Mouse (Mus musculus) brain, embryonic 14.5 days (tissue): Measurements from ENCODE around the gene Ccne1. TPM values are rescaled to one million over a fixed set of nuclear protein-coding genes. Genes with fewer than 3 reads are reported as not detected.
"Not testable (repeated sequence)": the region's sequence is repeated elsewhere in the genome, so short reads cannot be mapped to it uniquely, and the experiment has no call there.

Experiments
- DNase-seq: peaks from one replicate; pipeline ENCODE4 v3.0.0-alpha.2; 2011; ENCODE audit warnings: low read depth
- CTCF ChIP-seq: fragments of 200-500 bp; IDR thresholded peaks from 2 replicates; pipeline ENCODE4 v1.5.1; 2012; ENCODE audit warnings: inconsistent platforms, mild to moderate bottlenecking, moderate library complexity, borderline replicate concordance; ENCODE audit not compliant: insufficient read depth, insufficient read length; ENCODE audit errors: extremely low read depth
- POLR2A ChIP-seq: fragments of 200-500 bp; IDR thresholded peaks from 2 replicates; pipeline ENCODE4 v1.6.1; 2012; ENCODE audit warnings: mild to moderate bottlenecking, inconsistent platforms, borderline replicate concordance; ENCODE audit not compliant: poor library complexity, insufficient read depth, insufficient read length, severe bottlenecking; ENCODE audit errors: extremely low read depth
- polyA plus RNA-seq: library from polyadenylated mRNA; depleted of rRNA; stranded (reverse); fragments of >200 nt; gene quantifications from 2 replicates; pipeline ENCODE4 v1.2.3, GENCODE M21; 2012

Gene Ccne1
- polyA plus RNA-seq, 1 experiment: 12.2 TPM

- DNase-seq: peak; percentile 53
- TF ChIP-seq CTCF (no peak), POLR2A (no peak)
Observed at GRCm38 (mm10) chr7:38125565-38126159, 18.3 kb upstream of the Ccne1 start.

- not testable (repeated sequence) for DNase-seq
Observed at GRCm38 (mm10) chr7:38124164-38124563, 16.8 kb upstream of the Ccne1 start.

- TF ChIP-seq CTCF: no peak
- TF ChIP-seq POLR2A: no peak
- DNase-seq: no peak
Observed at GRCm38 (mm10) chr7:38118594-38118993, 11.3 kb upstream of the Ccne1 start.

DNA sequence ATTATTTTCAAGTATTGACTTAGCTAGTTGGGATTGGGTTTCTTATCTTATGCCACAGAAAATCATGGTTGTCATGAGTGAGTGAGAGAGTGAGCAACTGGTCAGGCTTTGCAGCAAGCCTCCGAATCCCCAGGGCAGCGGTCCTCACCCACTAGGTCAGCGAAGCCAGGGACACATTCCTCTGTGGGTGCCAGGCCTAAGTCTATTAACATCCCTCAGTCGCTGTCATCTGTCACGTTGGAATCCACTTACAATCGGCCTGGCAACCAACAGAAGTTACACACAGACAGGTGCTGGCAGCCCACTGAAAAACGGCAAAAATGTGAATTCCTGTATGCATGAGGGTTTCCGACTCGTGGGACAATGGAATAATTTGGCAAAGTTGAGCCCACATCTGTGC is 5.1 kb upstream of the Ccne1 start:
- no peak for TF ChIP-seq CTCF
- no peak for TF ChIP-seq POLR2A
- DNase-seq: no peak

DNA sequence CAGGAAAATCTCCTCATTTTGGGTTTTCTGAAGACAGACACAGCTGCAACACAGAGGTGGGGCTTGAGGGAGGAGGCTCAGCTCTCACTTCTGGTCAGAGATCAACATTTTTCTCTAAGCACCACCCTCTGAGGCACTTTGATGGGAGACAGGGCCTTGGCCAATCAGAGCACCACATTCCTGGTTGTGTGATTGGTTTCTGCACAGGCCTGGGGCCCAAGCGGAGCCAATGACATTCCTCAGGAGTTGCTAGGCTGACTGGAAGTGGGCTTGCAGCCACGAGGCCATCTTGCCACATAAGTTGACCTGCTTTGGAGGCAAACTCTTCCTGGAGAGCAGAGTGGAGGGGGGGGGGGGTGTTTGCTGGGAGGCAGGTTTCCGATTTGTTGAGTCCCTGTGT is 4.7 kb upstream of the Ccne1 start:
- TF ChIP-seq POLR2A: no peak
- no peak for TF ChIP-seq CTCF
- peak; percentile 78 for DNase-seq

- TF ChIP-seq POLR2A (no peak), CTCF (no peak)
- no peak for DNase-seq
Observed at GRCm38 (mm10) chr7:38108260-38108632, 912 bp upstream of the Ccne1 start.

DNA sequence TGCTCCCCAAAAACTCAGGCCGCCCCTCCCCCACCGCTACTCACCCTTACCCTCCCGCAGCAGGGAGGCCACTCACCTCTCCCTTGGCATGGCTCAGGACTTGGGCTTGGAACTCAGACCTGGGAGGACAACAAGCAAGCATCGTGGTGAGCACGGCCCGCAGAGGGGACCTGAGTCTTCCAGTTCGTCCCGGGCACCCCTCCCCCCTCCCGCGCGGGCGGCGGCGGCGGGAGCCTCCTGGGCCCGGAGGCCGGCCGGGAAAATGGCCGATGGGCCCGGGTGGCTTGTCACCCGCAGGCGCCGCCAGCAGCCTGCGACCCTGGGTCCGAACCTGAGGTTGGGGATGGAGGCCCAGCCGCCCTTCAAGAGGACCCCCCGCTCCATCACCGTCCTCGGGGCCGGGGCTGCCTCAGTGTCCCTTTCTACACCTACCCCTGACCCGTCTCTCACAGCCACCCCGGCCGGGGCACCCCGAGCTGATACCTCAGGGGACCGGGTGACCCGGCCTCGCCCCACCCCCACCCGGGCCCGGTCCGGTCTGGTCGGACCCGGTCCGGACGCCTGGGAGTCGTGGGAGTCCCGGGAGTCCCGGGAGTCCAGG is 523 bp downstream of the Ccne1 start:
- peak; percentile 33 for DNase-seq
- TF ChIP-seq POLR2A: no peak
- no peak for TF ChIP-seq CTCF

DNA sequence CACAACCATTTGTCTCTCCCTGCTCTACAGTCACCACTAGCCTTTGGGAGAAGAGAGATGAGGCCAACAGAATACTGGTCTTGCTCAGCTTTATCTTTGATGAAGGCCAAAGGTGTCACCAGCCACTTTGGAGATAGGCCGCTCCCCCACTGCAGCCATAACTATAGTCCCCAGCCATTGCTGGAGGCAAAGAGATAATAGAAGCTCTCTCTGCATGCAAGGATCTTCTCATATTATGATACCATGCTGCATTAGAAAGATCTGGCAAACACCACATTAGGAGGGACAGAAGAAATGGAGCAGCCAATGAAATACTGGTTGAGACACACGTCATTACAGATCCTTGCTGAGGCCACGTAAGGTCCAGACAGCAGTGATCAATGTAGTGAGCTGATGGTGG is 2.0 kb downstream of the Ccne1 start:
- no peak for DNase-seq
- TF ChIP-seq POLR2A (no peak), CTCF (no peak)

DNA sequence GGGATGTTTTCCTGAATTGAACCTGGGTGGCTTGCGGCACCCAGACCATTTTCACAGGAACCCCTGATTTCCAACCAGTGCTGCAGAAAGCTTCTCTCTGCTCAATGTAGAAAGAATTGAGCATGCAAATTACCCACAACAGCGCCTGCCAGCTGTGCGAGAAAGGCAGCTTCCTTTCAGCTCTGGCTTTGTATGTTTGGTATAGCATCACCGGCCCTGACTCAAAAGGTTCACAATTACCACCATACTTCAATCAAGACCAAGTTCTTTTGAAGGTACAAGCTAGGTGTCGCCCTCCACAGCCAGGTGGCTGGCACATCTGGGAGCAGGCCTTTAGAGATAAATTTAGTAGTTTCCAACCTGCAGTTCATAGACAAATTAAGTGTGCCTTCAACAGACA is 3.2 kb downstream of the Ccne1 start:
- peak; percentile 22 for DNase-seq
- TF ChIP-seq CTCF (no peak), POLR2A (no peak)

DNA sequence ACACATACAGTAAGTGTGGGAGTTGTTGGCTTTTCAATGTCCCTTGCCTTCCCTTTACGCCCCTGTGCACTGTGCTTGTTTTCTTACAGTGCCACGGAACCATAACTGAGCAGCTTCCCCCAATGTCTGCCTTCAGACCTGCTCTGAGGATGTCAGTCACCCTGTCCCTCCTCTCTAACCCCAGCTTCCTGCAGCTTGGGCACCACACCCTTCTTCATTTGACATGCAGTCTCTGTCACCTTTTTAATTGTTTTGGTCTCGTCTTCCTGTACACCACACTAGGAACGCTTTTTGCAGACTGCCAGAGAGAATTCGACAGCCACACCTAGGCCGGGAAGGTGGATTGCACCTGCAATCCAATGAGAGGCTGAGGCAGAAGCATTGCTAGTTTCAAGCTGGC is 13.0 kb downstream of the Ccne1 start:
- no peak for DNase-seq
- TF ChIP-seq POLR2A (no peak), CTCF (no peak)

DNA sequence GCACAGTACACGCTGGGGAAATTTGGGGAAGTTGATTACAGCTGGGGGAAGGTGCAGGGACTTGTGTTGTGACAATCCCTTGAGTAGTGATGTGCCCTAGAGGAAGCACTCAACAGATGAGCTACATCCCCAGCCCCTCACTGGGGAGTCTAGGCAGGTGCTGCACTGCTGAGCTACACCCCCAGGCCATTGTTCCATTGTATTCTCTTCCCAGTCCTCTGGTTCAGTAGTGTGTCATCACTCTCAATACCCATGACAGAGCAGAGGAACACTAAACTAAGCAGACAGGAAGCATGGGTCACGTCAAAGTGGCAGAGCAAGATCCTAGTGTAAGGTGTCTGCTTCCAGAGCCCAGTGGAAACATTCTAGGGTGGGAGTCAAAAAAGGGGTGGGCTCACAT is 14.2 kb downstream of the Ccne1 start:
- no peak for TF ChIP-seq CTCF
- no peak for TF ChIP-seq POLR2A
- no peak for DNase-seq

DNA sequence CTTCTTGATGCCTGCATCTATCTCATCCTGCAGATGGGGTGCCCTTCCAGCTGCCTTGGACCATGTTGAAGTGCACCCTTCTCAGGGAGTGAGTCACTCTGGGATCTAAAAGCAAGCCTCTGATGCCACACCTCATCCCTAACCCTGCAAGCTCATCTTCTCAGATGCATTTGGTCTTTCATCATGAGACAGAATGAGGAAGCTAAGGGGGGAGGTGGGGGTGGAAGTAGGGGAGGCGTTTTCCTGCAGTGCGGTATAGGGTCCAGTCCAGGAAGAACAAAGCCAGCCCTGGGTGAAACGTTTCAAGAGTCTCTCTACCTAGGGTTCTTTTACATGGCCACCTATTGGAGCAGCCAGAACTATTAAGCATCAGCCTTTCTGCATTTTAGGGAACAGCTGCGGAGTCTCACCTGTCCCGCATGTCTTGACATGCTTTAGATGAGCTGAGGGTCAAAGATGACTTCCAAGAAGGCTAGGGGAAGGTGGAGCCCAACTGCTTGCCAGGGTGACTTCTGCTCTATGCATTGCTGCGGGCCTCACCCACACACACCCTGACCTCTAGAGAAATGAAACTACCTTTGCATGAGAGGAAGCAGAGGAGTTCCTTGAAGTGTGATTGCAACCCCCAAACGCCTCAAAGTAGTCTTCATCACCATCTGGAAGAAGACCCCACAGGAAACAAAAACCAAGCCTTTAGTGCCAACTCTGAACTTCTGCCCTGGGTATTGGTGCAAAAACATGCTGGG is 17.2 kb downstream of the Ccne1 start:
- no peak for TF ChIP-seq CTCF
- no peak for DNase-seq
